Comparison of ENCODE assay signal across 8 mouse cellular contexts in genomic region chrX:12225116-12225891, GRCm38 (mm10).
DNase-seq lines count a peak whose midpoint lies in the region; ATAC-seq lines count a peak whose summit lies in the region.

No protein-coding gene starts in this region.

- no peaks in the 10 kb centered on the region for H3K4me1 ChIP-seq in heart, embryonic 10.5 days
- H3K4me1 ChIP-seq in intestine, embryonic 15.5 days (replicated peaks), result no peaks in the 10 kb centered on the region

- peaks cover 33% of the 10 kb centered on the region for H3K27me3 ChIP-seq in heart, embryonic 10.5 days (ENCODE audit: insufficient read depth, poor library complexity, severe bottlenecking)
- H3K27me3 ChIP-seq in intestine, embryonic 15.5 days (replicated peaks), result 0 out of 2 replicates have a peak, but pooled peaks cover 5% of the 10 kb centered on the region
- no peaks in the 10 kb centered on the region for H3K27me3 ChIP-seq in splenic B cell, adult 2 months (ENCODE audit: control insufficient read depth, insufficient read depth, low read length, poor library complexity, severe bottlenecking)

- intact Hi-C loops in gastrocnemius, postnatal 14 days (cut with DNase I; ENCODE audit: low total_unique reads), result no loop called here

- peak overlapping the region; percentile 49 for H3K4me3 ChIP-seq in heart, embryonic 10.5 days
- no peak overlapping the region for H3K4me3 ChIP-seq in intestine, embryonic 15.5 days (replicated peaks)

- no peak overlapping the region for H3K27ac ChIP-seq in heart, embryonic 10.5 days
- H3K27ac ChIP-seq in intestine, embryonic 15.5 days, result no peak overlapping the region

- H3K9me3 ChIP-seq in heart, embryonic 10.5 days, result no peaks in the 10 kb centered on the region
- H3K9me3 ChIP-seq in intestine, embryonic 15.5 days, result no peaks in the 10 kb centered on the region

- no peak for ATAC-seq in intestine, embryonic 15.5 days

- no peak overlapping the region for H3K9ac ChIP-seq in intestine, embryonic 15.5 days

- H3K4me2 ChIP-seq in intestine, embryonic 15.5 days (replicated peaks), result peak overlapping the region; percentile 41

- DNase-seq in heart, embryonic 10.5 days (ENCODE audit: low spot score), result peak; percentile 75
- DNase-seq in heart, adult 18-20 months, result no peak
- DNase-seq in thymus, postnatal 14 days, result peak; percentile 27
- no peak for DNase-seq in thymus, postnatal 25 days
- DNase-seq in splenic B cell, adult 2 months (ENCODE audit: low read depth, low spot score), result peak; percentile 3
- DNase-seq in gastrocnemius, postnatal 14 days, result no peak
- no peak for DNase-seq in gastrocnemius, adult 18-20 months (ENCODE audit: low spot score)

- H3K36me3 ChIP-seq in heart, embryonic 10.5 days, result no peaks in the 10 kb centered on the region
- H3K36me3 ChIP-seq in intestine, embryonic 15.5 days, result no peaks in the 10 kb centered on the region
- no peaks in the 10 kb centered on the region for H3K36me3 ChIP-seq in splenic B cell, adult 2 months (ENCODE audit: control insufficient read depth, insufficient read depth, low read length, poor library complexity, severe bottlenecking)

- 12% methylated on average over 19 of the region's 19 CpGs for WGBS in heart, embryonic 10.5 days
- WGBS in intestine, embryonic 15.5 days, result 11% methylated on average over 19 of the region's 19 CpGs

Comparison
In these comparisons a context has a peak if more than half of its experiments do, and no peak if none do; other contexts are left out.
1. DNase-seq: peak in heart, embryonic 10.5 days (single experiment), thymus, postnatal 14 days (single experiment) and splenic B cell, adult 2 months (single experiment); none in heart, adult 18-20 months (0 of 2), thymus, postnatal 25 days (single experiment), gastrocnemius, postnatal 14 days (single experiment) and gastrocnemius, adult 18-20 months (single experiment).